Mouse (Mus musculus): ENCODE results near the gene Cel.
A peak's percentile ranks its signal among the peaks of the same experiment; 100 is the strongest.

Gene Cel

DNA sequence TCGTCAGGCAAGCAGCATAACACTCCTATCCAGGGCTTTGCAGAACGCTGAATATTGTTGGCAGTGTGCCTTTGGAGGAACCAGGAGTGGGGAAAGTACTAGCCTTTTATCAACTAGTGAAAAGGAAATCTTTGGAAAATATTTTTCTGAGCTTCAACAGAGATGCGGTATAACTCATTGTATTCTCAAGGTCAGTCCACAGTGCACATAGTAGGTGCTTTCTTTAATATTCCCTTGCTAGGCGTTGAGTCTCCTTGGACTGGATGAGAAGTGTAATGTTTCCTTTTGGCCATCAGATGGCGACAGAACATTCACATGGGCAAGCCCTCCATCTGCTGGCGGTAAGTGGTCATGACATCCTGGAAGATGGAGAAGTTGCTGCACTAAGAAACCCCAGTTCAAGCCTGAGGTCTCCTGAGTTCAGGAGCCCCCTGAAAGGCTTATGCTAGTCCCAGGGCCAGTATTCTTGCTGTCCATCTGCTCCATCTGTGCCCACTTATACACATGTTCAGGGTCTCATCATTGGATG is 21.9 kb upstream of the Cel start:
- peak; percentile 91 for DNase-seq (ENCODE audit: low read depth, low spot score)

DNA sequence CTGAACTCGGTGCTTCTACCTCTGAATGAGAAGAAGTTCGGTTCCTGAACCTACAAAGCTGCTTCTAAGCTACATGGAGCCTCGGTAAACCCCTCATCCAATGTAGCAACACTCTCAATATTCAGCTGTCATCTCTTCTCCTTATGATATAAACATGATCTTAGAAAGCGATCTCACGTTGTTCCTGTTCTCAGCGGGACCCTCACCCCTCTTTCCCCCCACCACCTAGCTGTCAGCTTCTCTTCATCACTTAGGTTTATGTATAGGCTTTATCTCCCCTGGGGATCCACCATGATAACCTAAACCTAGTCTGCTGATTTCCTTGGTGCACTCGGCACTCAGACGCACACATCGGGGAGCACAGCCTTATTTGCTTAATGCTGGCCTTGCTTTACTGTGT is 20.4 kb upstream of the Cel start, which contains the start of gene Gtf3c5:
Gene Gtf3c5, minus strand, starts transcription at position 101 of the 400 bp plus-strand sequence.
- no peak for DNase-seq (ENCODE audit: low read depth, low spot score)

DNA sequence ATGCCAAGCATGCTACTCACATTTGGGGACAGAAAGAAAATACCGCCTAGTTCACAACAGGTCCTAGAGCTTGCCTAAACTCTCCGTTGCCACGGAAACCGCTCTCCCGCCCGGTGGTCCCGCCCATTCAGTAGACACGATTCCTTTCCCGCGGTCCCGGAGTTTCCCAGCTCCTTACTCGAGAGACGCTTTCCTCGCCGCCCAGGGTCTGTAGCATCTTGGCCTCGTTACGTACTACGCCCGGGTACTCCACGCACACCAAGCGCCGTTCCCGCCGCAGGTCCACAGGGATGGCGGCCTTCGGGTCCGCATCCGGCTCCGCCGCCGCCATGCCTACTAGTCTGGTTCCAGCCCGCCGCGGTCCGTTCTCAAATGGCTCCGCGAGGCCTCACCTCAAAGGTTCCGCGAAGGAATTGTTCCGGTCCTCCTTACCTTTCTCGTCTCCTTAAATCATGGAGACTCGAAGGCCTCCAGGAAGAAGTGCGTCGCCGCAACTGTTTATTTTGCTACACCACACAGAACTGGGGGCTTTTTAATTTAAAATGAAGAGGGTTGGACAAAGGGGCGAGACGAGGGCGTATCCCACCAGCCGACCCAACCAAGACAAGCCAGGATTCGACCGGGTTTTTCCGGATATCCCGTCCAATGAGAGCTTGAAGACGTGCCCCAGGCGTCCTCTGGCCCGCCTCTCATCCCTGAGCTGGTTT is 19.6 kb upstream of the Cel start:
- peak; percentile 97 for DNase-seq (ENCODE audit: low read depth, low spot score)

DNA sequence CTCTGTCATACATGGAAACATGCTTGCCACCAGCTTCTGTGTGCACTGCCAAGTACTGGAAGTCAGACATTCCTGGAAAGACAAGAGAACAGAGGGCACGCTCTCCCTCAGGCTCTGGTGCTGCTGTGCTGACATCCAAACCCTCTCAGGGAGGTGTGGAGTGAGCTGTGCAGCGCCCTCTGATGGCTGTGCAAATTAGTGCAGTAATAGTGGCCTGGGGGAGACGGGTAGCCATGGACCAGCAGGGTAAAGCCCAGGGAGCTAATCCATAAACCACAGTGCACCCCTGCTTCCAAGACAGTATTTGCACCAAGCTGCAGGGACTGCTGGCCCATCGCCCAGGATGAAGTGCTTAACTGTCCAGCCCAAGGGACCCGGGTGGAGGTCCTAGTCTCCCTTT is 14.8 kb upstream of the Cel start:
- DNase-seq (ENCODE audit: low read depth, low spot score) = peak; percentile 60

DNA sequence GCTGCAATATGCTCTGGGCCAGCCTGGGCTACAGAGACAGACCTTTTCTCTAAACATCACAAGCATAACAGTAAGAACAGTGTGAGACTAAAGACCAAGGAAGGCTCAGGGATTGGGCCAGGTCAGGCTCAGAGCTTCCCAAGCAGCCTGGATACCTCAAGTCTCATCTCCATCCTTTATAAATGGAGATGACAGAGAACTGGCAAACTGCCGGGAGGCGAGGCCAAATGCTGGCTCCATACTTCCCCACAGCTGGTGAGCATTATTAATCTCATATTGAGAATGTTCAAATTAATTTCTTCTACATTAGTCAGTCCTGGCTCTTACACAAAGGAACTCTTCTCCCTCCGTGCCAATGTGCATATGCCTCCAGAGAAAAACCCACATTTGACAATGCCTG is 13.6 kb upstream of the Cel start:
- DNase-seq (ENCODE audit: low read depth, low spot score) = no peak

DNA sequence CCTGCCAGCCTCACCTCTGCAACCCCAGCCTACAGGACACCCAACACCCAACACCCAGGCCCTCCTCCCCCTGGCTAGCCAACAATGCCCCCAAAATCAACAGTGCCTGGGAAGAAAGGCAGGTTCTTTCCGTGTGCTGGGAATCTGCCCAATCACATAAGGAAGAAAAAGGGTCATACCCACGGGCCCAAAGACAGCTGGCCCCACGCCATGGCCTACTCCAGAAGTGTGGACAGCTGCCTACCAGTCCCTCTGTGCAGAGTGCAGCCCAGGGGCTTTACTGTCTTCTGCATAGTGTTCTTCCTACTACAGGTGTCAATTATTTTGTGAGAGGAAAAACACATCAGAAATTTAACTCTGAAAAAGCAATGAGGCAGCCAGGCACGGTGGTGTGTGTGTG is 12.1 kb upstream of the Cel start:
- no peak for DNase-seq (ENCODE audit: low read depth, low spot score)

DNA sequence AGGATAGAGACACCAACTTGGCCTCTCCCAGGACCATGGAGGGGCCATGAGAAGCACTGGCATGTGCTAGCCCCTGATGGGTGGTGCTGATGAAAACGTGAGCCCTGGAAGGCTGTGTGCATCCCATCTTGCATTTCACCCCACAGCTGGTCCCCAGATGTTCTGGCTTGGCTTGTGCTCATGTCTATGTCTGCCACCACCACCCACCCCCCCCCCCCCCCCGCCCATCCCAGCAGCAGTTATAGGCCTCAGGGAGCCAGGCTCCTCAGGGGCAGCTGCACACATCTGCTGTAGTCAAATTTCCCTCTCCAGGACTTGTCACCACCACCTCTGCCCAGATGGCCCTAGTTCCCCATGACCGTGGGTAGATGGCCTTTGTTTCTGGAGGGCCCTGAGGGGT is 6.7 kb upstream of the Cel start:
- DNase-seq (ENCODE audit: low read depth, low spot score) = no peak

DNA sequence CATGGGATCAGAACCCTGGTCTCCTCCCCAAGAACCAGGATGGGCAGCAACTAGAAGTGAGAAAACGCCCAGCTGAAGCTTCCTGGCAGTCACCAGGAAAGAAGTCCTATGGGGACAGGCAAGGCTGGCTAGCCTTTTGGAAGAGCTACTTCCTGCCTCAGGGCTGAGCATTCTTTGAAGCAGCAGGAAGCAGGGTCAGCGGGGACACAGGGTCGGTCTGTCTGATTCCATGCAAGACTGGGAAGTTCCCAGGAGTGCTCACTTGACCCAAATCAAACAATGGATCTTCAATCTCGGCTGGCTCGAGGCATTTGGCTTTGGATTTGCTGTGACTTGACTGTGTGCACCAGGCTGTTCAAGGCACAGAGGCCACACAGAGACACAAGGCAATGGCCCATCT is 3.3 kb upstream of the Cel start:
- no peak for DNase-seq (ENCODE audit: low read depth, low spot score)

DNA sequence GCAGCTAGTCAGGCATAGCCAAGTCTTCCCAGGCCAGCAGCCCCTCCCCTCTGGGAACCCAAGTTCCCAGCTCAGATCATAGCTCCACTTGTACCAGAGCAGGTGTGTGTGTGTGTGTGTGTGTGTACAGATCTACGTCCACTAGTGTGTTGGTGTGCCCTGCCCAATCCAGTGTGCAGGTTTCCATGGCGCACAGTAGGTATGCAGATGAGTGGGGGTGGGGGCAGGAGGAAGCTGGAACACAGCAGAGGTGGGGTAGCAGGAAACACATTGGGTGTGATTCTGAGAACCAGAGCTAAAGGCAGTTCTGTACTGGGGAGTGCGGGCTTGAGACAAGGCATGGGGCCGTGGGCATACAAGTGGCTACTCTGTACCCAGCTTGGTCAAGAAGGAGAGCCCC is 1.2 kb upstream of the Cel start:
- DNase-seq (ENCODE audit: low read depth, low spot score) = peak; percentile 5

DNA sequence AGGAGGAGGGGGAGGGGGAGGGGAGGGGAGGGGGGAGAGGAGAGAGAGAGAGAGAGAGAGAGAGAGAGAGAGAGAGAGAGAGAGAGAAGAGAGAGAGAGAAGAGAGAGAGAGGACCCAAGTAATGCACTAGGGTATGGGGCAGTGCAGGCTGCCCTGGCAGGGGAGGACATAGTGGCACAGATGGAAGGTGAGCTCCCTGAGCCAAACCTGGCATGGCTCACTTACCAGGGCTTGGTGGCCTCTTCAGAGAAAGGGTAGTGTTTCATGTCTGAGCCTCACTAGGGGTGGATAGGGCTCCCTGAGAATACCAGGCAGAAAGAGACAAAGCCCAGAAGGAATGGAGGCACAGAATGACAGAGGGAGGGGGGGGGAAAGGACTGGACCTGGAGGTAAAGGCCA is 627 bp upstream of the Cel start:
- DNase-seq (ENCODE audit: low read depth, low spot score) = no peak

DNA sequence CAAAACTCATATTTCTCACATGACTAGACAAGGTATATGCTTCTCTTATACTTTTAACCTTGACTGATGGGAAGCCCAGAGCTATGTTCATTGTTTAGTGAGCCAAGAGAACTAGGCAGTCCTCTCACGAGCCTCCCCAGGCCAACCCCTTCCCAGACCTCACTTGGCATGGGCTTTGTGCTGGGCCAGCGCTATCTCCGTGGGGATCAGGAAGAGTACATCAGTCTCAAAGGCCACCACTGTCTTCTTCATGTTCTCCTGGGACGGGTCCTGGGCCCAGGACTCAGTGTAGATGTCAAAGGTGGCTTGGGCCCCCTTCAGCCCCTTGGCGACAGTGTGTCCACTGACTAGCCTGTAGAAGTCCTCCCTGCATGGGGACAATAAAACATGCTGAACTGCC is 5.8 kb downstream of the Cel start:
- no peak for DNase-seq (ENCODE audit: low read depth, low spot score)

DNA sequence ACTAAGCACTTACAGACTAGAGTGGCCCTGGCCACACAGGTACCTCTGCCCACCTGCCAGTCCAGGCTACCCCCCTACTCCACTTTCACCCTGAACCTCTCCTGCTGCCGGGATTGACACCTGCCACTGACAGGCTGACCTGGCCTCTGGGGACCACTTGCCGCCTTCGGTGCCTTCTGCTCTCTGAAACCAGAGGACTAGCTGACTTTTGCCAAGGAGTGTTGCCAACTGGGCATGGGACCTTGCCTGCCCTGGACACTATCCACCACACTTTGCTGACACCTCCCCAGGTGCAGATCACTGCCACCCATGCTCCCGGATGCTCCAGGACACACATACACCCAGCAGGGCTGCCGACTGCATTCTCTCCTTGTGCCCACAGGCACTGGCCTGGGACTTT is 10.9 kb downstream of the Cel start:
- no peak for DNase-seq (ENCODE audit: low read depth, low spot score)

DNA sequence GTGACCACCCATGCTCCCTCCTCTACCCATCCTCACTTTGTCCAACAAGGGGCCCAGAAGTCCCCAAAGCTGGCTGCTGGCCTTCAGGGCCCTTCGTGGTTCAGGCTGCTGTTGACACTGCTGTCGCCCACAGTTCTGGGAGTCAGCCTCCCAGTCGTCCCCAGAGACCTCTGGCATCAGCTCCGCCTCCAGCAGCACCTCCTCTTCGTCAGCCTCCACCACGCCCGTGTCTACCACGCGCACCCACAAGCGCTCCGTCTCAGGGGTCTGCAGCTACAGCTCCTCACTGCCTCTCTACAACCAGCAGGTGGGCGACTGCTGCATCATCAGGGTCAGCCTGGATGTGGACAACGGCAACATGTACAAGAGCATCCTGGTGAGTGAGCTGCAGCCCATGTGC is 14.0 kb downstream of the Cel start:
- no peak for DNase-seq (ENCODE audit: low read depth, low spot score)

DNA sequence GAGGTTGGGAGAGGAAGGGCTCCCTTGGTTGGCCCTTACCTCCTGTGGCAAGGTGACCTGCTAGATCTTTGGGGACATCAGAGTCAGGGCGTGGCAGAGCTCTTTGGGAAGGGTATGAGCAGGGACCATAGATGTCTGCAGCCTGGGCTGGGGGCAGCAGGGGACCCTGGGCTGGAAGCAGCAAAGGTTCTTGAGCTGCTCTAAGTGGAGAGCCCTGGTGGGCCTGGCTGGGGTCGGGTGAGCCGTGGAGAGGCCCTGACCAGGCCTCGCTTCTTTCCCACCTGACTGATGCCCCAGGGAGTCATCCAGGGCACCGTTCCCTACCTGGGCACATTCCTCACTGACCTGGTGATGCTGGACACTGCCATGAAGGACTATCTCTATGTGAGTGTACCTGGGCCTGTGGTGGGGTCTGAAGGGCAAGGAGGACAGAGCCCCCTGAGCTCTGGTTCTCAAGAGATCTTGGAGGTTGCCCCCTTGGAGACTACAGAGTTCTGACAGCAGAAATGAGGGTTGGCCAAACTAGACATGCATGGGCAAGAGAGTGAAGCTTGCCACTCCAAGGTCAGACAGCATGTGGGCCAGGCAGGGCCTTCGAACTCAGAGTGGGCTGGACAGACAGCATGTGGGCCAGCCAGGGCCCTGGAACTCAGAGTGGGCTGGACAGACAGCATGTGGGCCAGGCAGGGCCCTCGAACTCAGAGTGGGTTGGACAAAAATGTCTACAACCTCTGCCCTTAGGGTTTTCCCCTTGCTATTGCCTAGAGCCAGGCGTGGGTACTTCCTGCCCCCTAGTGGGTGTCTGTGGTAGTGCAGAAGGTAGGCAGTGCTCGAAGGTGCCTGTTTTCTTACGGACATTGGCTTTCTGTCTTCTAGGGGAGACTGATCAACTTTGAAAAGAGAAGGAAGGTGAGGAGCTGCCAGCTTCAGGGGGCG is 15.7 kb downstream of the Cel start:
- peak; percentile 78 for DNase-seq (ENCODE audit: low read depth, low spot score)

DNA sequence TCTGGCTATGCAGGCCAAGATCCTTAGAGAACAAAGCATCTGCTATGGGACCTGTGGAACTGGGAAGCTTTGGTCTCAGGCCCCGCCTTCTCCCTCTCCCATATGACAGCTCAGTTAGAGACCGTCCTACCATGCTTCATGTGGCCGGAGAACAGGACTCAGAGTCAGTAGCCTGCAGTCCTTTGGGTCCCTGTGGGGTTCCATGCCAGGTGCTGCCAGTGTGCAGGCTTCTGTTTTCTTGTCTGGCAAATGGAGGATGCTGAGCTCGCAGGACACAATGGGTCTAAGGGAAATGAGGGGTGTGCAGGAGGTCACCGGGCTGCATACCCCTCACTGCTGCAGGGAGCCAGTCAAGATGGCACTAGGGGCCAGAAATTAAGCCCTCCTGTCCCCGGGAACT is 16.6 kb downstream of the Cel start:
- no peak for DNase-seq (ENCODE audit: low read depth, low spot score)

DNA sequence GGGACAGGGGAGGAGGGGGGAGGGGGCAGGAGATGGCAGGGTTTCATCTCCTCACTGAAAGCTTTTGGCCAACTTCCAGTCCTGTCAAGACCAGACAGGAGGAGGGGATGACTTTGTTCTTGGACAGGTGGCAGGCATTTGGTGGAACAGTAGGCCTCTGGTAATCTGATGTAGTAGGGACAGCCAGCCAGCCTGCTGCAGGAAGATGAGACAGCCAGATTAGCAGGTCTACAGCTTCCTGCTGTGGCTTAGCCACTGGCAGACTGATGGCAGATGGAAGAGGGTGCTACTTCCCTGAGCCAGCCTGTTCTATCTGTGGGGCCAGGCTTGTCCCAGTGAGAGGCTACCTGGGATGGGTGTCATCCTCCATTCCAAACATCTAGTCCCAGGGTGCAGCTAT is 17.2 kb downstream of the Cel start:
- no peak for DNase-seq (ENCODE audit: low read depth, low spot score)

DNA sequence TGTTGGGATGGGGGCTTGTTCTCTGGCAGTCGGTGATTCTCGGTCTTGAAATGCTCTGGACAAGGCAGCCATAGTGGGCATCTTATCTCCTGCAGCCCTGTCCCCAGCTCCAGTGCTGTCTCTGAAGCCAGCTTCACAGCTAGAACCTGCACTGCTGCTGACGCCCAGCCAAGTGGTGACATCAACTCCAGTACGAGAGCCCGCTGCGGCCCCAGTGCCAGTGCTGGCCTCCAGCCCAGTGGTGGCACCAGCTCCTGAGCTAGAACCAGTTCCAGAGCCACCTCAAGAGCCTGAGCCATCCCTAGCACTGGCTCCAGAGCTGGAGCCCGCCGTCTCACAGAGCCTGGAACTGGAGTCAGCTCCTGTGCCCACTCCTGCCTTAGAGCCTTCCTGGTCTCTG is 19.3 kb downstream of the Cel start:
- no peak for DNase-seq (ENCODE audit: low read depth, low spot score)

DNA sequence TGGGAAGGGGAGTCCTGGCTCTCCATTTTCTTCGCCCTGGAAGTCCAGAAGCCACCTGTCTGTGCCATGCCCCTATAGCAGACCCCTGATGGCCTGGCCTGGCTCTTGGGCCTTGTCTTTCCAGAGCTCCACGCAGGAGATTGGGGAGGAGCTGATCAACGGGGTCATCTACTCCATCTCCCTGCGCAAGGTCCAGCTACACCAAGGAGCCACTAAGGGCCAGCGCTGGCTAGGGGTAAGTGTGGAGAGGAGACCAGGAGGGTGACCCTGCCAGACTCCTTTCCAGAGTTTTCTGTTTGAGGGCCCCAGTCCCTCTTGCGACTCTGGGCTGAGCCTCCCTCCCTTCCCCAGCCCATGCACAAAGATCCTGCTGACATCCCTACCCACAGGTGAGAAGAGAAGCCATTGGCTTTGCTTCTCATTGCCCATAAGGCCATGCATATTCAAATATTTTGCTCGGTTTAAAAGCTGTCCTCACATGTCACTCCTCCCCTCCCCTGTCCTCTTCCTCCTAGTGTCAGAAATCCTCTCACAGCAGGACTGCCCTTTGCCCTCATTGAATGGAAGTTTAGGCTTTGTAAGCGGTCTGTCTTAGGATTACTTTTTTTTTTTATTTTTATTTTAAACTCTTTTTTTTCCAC is 22.5 kb downstream of the Cel start:
- DNase-seq (ENCODE audit: low read depth, low spot score) = no peak

DNA sequence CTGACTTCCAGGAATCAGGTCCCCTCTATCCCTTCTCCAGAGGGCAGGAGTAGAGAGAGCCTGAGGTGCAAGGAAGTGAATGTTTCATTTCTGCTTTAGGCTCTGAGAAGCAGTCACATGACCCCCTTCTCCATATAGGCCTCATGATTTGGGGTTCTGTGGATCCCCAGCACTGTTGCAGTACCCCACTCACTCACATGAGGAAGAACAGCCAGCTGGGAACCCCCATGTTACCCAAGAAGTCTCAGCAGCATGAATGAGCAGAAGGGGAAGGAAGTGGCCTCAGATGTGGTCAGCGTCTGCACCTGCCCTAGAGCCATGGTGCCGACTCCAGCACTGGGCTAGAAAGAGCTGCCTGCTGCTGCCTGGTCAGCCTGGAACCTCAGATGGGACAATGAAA is 23.3 kb downstream of the Cel start:
- DNase-seq (ENCODE audit: low read depth, low spot score) = no peak

DNA sequence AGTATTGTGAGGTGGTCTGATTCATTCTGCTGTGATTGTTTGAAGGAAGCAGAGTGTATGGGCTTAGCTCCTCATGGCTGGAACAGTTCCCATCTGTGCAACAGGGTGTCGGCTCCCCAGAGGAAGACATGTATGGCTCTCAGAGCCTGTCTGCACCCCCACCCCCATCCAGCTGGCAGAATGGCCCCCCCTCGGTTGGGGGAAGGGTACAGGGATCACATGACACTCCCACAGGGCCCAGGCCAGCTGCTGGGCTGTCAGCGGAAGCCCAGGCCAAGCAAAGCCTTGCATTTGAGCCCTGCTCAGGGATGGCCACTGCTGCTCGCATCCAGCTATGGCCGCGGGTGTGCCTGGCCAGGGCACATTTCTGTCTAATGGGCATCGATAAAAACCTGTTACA is 24.0 kb downstream of the Cel start:
- no peak for DNase-seq (ENCODE audit: low read depth, low spot score)

DNA sequence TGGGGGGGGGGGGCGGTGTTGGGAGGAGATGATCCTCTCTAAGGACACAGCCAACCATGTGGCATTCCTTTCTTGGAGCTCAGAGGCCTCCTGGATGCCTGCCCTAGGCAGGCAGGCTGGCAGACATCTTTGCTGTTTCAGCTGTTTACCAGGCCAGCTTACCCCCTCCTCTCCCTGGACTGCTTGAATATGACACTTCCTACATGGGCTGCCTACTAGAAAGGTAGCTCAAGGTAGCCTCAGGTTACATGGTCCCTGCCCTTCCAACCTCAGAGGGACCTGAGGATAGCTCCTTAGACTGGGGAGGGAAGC is 24.4 kb downstream of the Cel start:
- no peak for DNase-seq (ENCODE audit: low read depth, low spot score)

DNA sequence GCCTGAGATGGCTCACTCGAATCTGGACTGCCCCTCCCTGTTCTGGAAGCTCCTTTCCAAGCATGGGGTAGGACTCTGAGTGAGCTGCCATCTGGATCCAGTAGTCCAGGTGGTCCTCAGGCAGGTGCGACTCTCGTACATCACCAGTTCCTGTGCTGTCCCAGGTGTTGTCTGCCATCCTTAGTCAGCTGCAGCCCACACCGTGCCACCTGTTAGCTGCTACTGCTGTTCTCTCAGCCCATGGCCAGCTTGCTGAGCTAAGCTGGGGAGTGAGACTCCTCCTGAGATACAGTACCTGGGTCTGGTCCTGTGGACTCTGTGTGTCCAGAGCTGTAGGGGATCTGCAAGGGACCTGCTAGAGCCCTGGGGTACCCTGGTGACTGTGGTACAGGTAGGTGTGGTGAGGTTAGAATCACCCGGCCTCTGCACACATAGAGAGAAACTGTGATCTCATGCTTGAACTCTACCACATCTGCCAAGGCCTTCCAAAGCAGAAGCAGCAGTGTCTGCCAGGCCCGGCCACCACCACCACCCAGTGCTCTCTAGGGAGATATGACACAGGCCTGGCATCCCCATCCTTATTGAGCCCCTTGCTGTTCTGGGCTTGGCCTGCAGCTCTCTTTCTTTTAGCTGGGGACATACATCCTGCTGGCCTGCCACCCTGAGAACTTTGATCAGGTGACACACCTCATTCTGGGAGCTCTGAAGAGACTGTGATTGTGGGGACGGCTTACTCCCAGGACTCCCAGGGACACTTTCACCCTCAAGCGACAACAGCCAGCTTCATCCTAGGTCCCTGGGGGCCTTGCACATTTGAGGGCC is 25.0 kb downstream of the Cel start:
- no peak for DNase-seq (ENCODE audit: low read depth, low spot score)

Measured in R1 (cell line).